Mouse (Mus musculus): ENCODE data around the gene Prcp.
"Not testable (repeated sequence)": the region's sequence is repeated elsewhere in the genome, so short reads cannot be mapped to it uniquely, and the experiment has no call there.

Gene Prcp

DNA sequence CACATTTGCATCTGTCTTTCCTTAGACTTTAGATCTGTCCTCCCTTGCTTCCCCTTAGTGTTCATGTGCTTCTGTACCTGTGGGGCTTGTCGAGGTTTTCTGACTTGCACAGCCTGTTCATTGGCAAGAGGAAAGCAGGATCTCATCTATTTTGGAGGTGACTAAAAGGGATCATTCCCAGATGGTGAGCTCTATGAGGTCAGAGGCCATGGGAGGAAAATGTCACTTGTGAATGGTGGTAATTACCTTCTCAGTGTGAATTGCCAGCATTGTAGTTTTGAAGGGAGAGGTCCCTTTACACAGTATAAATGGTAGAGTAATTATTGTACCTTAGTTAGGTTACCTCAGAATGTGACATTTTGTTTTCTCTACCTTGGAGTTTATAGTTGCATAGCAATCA is 15.9 kb downstream of the Prcp start:
- no peak for DNase-seq (ENCODE audit: low read depth, low spot score)

DNA sequence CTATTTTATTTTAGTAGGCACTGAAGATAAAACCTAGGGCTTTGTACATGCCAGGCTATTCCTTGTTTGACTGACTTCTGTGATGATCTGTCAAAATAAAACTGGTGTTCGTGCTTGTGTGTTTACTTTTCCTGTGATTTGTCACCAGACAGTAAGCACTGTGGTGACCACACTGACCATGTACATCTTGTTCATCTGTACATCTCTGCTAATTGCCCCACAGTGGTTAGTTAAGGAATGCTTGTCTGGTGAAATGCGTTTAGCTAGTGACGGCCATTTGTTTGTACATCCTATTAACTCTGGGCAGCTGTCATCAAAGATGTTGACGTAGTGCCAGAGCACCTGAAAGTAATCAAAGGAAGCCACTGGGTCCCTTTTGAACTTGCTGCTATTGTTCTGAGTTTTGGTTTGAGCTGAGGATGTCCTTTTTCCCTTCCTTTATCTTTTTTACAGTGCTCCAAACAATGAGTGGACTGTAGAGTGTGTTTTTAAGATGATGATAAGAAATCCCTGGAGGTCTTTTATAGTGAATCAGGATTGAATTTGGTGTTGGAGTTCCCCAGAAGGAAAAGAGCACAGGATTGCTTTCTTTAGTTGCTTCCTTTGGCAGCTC is 16.5 kb downstream of the Prcp start:
- DNase-seq (ENCODE audit: low read depth, low spot score) = no peak

DNA sequence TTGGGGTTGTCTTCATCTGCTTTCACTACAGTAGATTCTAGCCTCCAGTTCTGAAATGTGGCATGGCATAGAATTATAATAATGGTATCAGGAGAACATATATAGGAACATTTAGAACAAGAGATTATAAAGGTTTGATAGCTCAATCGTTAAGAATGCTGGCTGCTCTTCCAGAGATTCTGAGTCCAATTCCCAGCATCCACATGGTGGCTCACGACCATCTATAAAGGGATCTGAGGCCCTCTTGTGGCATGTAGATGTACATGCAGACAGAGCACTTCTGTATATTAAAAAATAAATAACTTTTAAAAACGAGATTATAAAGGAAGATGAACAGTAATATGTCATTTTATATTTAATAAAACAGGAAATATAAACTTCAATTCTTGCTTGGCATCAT is 19.2 kb downstream of the Prcp start:
- DNase-seq (ENCODE audit: low read depth, low spot score) = peak; percentile 43

DNA sequence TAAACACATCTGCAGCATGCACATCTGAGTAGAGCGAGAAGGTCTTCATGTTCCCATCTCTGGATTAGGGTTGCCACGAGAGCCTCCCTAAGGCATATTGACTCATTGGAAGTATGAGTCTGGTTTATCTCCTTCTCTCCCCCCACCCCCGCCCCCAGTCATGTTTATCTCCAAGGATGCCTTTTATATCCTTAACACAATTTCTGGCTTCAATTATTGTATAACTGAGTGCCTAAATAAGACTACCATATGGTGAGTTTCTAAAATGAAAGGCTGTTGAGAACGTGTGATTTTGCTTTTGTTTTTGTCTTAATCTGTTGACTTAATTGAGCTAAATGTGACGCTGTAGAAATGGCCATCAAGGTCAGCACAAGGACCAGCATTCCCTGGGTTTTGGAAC is 21.8 kb downstream of the Prcp start:
- DNase-seq (ENCODE audit: low read depth, low spot score) = no peak

DNA sequence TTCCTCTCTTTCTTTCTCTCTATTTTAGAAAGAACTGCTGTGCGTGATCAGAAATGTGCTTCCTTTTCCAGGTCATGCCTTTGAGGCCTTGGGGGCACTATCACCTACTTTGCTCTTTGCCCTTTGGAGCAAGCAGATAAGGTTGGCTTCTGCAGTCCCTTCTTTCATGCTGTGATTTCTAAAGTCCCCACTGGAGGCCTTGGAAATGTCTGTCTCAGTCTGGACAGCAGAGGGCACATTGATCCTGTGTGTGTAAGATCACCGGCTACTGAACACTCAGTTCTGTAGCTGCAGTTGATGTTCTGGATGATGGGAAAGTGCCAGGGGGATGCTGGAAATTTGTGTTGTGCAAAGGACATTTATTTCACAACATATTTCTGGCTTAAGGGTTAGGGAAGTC is 22.8 kb downstream of the Prcp start:
- peak; percentile 56 for DNase-seq (ENCODE audit: low read depth, low spot score)

DNA sequence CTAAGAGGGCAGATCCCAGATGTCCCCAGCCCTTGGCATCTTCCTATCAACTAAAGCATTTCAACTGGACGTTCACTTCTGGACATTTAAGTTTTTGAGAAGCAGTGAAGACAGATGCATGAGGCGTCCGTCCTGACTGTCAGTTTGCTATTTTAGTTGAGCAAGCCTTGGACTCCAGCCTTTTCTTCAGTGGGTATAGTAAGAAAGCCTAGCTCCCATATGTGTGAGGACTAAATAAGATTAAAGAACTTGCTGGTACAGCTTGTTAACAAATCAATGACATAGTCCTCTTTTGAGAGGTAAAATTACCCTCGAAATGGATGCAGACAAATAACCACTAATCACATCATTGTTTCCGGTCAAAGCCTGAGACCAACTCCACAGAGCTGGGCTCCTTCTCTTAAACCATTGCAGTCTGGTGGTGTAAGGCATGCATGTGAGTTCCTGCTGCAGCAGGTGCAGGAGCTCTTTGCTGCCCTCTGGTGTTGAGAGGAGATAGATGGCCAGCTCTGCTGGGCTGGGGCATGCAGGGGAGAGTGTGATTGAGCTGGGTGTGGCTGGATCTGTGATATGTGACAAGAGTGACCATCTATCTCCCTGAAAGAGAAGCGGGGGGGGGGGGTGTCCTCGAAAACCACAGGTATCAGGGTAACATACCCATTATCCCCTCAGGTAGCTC is 29.2 kb downstream of the Prcp start:
- peak; percentile 81 for DNase-seq (ENCODE audit: low read depth, low spot score)

DNA sequence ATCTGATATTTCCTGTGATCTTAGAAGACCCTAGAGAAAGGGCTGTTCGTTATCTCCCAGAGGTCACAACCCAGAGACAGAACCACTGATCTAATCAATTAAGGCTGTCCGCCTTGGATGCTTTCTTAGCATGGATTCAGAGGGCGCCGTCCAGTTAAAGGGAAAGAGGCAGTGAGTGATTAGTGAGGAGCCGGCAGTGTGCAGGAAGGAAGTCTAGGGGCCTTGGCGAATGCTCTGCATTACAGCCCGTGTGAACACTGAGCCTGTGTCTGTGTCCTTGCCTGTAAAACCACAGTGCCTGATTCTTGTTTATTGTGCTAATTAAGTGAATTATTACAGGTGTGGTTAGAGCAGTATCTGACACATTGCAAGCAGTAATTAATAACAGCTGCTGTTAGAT is 30.0 kb downstream of the Prcp start:
- DNase-seq (ENCODE audit: low read depth, low spot score) = not testable (repeated sequence)

DNA sequence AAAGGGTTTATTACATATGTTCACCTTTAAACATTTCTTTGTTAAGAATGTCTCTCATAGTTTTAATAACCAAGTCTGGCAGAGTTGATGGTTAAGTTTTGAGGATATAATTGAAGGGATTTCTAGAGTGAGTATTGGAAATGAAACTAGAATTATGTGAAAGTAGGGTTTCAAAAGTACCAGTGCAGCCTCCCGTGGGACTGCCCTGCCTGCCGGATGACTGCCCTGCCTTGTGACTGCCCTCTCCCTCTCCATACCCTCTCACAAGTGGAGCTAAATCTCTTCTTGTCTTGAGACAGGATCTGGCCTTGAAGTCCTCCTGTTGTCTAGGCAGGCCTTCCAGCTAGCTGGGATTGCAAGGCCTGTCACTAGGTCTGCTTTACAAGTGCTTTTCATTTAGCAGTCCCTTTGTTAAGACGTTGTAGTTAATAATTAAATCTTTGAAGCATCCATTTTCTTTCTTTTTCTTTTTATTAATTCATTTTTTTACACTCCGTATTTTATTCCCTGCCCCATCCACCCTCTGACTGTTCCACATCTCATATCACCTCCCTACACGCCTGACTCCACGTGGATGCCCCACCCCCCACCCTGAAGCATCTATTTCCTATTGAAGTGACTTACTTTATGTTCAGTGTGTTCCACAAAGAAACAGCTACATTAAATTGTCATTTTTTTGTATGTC is 46.0 kb downstream of the Prcp start:
- DNase-seq (ENCODE audit: low read depth, low spot score) = no peak

DNA sequence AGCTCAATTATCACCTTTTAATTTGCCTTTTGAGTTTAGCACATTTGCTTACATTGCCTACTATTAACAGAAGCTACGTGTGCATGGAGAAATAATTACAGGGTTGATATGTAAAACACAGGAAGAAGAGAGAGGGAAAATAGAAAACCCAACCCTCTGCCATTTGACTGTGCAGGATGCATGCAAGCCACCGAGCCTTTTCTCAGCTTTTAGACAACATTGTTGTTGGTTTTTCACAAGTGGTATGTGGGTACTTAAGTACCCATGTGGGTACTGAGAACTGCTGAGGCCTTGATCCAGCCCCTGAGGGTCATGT is 46.5 kb downstream of the Prcp start:
- no peak for DNase-seq (ENCODE audit: low read depth, low spot score)

DNA sequence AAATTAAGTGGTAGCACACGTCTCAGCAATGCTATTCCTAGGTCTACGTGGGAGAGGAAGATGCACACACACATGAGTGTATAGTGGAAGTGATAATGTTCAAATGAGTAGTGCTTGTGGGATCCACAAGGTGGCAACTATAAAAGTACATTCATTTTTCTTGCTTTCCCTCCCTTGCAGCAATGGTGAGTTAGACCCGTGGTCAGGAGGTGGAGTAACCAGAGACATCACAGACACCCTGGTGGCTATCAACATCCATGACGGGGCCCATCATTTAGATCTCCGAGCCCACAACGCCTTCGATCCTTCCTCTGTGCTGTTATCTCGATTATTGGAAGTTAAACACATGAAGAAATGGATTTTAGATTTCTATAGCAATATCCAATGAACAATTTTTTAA is 58.5 kb downstream of the Prcp start:
- no peak for DNase-seq (ENCODE audit: low read depth, low spot score)

DNA sequence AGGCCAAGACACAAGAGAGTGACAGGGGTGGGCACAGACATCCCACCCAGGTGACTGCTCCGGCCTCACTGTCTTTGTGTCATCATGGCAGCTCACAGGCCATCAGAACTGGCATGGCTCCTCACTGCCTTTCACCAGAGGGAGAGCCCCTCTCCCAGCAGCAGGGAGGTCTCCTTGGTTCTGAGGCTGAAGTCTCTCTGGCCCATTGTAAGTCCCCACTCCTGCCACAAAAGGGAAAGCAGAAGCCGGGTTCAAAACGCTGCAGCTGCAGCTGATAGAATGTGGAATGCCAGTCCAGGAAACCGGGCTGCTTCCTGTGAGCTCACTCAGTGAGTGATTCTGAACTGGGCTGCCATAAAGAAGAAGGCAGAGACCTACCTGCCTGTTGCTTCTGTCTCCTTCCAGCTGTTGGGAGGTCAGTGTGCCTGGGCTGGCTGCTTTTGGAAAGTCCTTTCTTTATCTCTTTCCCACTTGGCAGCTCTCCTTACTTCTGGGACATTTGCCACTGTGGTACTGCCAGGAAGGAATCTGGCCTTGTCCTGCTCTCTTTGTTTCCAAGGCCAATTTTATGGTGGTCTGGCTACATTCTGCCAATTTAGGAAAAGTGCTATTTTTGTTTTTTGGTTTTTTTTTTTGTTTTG is 59.2 kb downstream of the Prcp start:
- DNase-seq (ENCODE audit: low read depth, low spot score) = not testable (repeated sequence)

DNA sequence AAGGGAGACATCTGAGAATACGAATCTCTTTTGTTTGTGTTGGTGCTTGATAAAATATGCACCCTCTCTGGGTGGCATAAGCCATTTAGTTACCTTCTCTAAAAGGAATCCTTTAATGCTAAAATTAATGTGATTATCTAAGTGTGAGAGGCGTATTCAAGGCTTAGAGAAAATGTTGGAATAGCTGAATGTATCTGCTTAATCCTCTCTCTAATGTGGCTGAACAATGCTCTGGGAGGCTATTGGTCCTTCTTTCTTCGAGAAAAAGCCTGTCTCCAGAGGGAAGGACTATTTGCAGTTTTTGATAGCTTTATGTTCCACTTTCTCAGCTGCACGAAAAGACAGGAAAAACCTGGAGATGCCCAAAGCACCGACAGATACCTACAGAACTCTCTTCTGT is 62.5 kb downstream of the Prcp start:
- DNase-seq (ENCODE audit: low read depth, low spot score) = no peak

DNA sequence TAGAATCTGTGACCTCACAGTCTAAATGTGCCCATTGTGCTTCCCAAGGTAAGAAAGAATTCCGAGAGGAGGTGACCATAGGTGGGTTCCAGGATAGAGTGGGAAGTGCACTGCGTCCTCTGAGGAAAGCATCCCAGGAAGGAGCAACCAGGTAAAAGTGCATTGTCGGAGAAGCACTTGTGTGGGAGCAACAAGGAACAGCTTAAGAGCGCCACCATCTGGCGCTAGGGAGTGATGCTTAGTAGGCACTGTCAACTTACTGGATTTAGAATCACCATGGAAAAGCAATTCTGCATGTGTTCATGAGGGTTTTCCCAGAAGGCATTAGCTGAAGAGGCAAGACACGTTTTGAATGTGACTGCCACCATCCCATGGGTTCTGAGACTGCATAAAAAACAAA is 63.7 kb downstream of the Prcp start:
- DNase-seq (ENCODE audit: low read depth, low spot score) = peak; percentile 80

DNA sequence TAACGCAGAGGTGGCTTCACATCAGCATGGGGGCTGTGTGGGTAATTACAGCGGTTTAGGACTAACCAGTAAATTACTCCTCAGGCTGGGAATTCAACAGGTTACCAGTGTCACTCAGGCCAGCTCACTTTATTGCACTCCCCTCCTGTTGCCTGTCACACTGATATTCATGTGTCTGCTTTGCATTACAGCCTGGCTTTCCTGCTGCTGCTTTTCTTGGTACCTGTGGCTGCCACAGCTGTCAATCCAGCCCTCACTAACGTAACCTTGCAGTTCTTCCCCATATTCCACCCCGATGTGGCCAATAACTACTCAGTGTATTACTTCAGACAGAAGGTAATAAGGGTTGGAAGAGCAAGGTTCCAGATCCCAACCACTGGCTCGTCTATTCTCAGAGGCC is 65.5 kb downstream of the Prcp start:
- no peak for DNase-seq (ENCODE audit: low read depth, low spot score)

DNA sequence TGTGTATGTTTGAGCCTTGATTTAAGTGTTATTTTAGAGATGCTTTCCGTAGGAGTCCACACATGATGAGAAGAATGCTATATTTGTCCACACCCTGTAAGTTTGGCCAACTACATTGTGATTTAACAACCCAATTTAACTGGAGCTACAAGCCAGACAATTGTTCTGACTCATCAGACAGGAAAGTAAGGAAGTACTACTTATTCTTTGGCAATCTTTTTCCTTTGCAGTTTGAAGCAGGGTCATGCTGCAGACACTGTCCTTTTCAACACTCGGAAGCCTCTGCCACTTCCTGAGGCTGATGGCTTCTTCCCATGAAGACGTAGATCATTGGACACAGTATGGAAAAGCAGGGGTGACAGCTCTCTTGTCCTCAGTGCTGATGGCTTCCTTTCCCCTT is 76.5 kb downstream of the Prcp start:
- DNase-seq (ENCODE audit: low read depth, low spot score) = no peak

DNA sequence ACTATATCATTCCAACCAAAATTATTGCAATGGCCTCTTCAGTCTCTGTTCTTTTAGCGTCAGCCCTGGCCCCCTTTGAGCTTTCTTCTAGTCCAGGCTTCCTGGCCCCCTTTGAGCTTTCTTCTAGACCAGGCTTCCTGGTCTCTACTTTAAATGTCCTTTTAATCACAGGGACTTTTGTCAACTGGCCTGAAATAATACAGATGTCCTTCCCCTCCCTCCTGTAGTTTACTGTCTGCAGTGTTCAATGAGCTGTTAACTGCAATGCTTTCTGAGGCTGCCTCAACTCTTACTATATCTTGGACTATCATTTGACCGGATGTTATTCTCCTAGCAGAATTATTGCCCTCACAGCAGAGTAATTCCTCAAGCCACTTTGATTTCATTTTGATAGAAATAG is 77.9 kb downstream of the Prcp start:
- DNase-seq (ENCODE audit: low read depth, low spot score) = no peak

DNA sequence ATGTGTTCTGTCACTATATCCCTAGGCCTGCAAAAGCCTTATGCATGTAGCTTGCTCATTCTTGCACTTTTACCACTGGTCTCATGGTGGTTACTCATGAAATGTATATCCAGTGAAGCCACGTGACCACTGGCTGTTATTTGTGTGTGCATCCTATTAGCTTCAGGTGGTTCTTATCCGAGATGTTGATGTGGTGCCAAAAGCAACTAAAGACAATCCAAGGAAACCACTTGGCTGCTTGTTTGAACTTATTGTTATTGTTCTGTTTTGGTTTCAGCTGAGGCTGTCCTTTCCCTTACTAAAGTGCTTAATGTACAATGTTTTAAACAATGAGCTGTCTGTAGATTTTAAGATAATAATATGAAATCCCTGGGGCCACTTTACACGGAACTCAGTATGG is 85.5 kb downstream of the Prcp start:
- no peak for DNase-seq (ENCODE audit: low read depth, low spot score)

DNA sequence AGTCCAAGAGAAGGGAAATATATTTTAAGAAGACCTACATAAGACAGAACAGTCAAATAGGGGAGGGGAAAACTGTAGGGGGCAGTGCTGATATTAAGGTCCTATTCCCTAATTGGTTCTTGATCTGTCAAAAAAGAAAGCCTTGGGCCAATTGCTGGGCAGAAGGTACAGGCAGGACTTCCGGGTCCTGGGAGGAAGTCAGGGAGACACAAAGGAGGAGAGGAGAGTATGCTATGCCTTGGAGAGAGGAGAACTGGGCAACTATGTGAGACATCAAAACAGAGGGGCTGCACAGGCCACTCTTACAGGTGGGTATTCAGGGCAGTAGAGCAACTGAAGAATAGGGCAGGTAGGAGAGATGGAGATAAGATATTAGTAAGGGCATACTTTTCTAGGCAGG is 87.6 kb downstream of the Prcp start:
- DNase-seq (ENCODE audit: low read depth, low spot score) = no peak

DNA sequence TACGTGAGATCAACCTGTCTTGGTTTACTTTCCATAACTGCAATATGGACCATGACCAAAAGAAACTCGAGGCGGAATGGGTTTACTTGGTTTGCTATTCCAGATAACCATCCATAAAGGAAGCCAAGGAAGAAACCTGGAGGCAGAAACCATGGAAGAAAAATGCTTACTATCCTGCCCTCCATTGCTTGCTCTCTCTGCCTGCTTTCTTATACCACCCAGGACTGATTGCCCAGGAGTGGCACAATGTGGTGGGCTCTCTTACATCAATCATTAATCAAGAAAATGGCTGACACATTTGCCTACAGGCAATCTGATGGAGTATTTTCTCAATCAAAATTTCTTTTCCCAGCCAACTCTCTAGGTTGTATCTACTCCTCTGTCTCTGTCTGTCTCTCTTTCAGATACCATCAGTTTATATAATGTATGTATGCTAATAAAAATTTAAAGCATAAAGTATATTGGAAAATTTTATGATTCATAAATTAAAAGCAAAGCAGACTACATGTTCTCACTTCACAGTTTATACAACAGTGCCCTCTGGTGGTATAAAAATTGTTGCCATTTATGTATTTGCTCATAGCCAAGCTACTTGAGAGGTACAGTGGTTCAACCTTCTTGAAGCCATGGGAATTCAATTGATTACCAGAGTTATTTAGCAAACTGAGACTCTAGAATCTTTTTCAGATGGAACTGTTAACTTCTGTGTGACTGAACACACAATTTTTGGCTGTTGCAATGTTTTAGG is 90.7 kb downstream of the Prcp start:
- peak; percentile 56 for DNase-seq (ENCODE audit: low read depth, low spot score)

DNA sequence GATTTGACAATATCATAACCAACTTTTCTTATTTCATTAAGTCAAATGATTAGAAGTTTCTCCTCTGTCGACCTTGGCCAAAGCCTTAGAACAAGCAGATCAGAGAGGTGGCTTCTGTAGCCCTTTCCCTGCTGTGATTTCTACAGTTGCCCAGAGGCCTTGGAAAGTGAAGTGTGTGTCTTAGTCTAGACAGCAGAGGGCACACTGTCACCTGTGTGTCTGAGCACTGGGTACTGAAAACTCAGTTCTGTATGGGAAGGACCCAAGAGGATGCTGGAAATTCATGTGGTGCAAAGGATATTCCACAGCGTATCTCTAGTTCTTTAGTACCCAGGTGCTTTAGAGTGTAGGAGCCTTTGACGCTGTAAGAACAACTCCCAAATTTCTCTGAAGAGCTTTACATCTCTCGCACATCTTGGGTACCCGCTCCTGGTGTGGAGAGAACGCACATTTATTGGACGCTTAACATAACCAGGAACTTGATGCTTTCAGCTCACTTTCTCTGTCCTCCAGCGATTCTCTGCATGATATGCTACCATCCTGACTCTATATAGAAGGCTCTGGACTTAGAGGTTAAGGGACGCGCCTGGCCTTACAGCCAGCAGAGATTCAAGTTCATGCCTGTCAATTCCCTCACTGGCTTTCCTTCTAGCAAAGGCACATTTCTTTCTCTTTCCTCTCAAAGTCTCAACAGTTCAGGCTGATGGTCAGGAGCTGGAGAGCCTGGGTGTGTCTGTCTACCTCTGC is 93.3 kb downstream of the Prcp start:
- peak; percentile 37 for DNase-seq (ENCODE audit: low read depth, low spot score)

DNA sequence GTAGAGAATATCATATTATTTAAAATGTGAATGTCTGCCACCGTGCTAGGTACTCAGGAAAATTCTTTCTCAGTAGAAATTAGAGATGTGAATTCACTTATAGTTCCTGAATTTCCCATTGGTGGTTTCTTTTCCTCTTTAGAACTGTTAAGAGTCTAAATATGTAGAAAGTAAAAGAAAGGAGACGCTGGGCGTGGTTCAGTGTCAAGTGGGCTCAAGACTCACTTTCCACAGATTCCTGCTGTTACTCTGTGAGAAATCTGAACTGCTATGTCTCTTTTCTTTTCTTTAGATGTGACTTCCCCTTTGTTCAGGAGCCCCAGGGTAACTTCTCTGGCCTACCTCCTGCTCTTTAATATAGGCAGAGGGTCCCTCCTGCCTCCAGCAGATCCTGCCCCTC is 103.2 kb downstream of the Prcp start:
- peak; percentile 10 for DNase-seq (ENCODE audit: low read depth, low spot score)

All from ZHBTc4 (cell line).